Mouse (Mus musculus): ENCODE measurements around the gene Itsn2.

DNA sequence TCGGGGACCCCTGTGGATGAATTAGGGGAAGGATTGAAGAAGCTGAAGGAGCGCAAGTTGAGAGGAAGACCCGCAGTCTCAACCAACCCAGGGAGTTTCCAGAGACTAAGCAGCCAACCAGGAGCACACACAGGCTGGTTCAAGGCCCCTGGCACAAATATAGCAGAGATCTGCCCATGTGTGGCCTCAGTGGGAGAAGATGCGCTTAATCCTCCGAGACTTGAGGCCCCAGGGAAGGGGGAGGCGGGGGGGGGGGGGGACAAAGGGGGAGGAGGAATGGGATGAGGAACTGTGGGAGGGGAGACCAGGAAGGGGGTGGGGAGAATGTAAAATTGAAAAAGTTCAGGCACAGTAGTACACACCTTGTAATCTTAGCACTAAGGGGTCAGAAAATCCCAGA is 37.0 kb upstream of the Itsn2 start:
- TF ChIP-seq CTCF (IDR thresholded peaks at IDR 0.05; ENCODE audit: low read depth, low read length), result no peak
- no peak for TF ChIP-seq TAL1 (conservative IDR thresholded peaks at IDR 0.05; ENCODE audit: low read depth, low read length)

Data from G1E (cell line).